Mouse (Mus musculus) inflammation-experienced regulatory T-cells (primary cell): ENCODE data around the gene Cd19. TPM values are rescaled to one million over a fixed set of nuclear protein-coding genes. Genes with fewer than 3 reads are reported as not detected.

Experiments
- polyA plus RNA-seq, 2 experiments: library from polyadenylated mRNA; unstranded; fragments of 100-300 nt; shearing (Covaris generic); gene quantifications; one replicate each; pipeline ENCODE4 v1.2.1; 2017

The Cd19 gene
- 10 to 100 TPM in 1 of 2 experiments, 1 to 10 TPM in 1; 5.3 to 17.9 TPM for polyA plus RNA-seq

GRCm38 (mm10) chr7:126414725-126415124 lies at the start of gene Cd19:
Gene Cd19, minus strand, starts transcription at chr7:126414889.

GRCm38 (mm10) chr7:126463004-126463403 lies 48.3 kb upstream of the Cd19 start, which contains the start of gene Atp2a1:
Gene Atp2a1, minus strand, starts transcription at chr7:126463108.

GRCm38 (mm10) chr7:126428631-126429502 lies 14.2 kb upstream of the Cd19 start, which contains the start of gene Rabep2:
Gene Rabep2, plus strand, starts transcription at chr7:126428759.

GRCm38 (mm10) chr7:126396298-126397119 lies 18.2 kb downstream of the Cd19 start, which contains the start of gene Nfatc2ip:
Gene Nfatc2ip, minus strand, starts transcription at chr7:126396737.

GRCm38 (mm10) chr7:126377278-126378158 lies 37.2 kb downstream of the Cd19 start, which contains the start of gene Spns1:
Gene Spns1, minus strand, starts transcription at chr7:126377450.

GRCm38 (mm10) chr7:126369393-126369792 lies 45.3 kb downstream of the Cd19 start, which contains the start of gene Lat:
Gene Lat, minus strand, starts transcription at chr7:126369570.

Other genes with a start within 250 kb of the Cd19 start
- 100 to 1,000 TPM; 167 to 187 TPM for gene Xpo6, start 214.4 kb downstream of the Cd19 start, polyA plus RNA-seq
- gene Sbk1, start 142.3 kb downstream of the Cd19 start, polyA plus RNA-seq, result 10 to 100 TPM; 36.9 to 49.1 TPM
- 100 to 1,000 TPM; 795 to 824 TPM for gene Lat, start 45.3 kb downstream of the Cd19 start, polyA plus RNA-seq
- gene Spns1, start 37.4 kb downstream of the Cd19 start, polyA plus RNA-seq, result 10 to 100 TPM; 53.8 to 65.9 TPM
- 1 to 10 TPM; 4.3 to 5.5 TPM for gene Nfatc2ip, start 18.2 kb downstream of the Cd19 start, polyA plus RNA-seq
- gene Rabep2, start 13.9 kb upstream of the Cd19 start, polyA plus RNA-seq, result 10 to 100 TPM; 59.6 to 64.4 TPM
- 1 to 10 TPM in 1 of 2 experiments, under 1 TPM in 1; 0.66 to 1.6 TPM for gene Atp2a1, start 48.2 kb upstream of the Cd19 start, polyA plus RNA-seq
- 10 to 100 TPM; 47.9 to 49.6 TPM for gene Sh2b1, start 60.5 kb upstream of the Cd19 start, polyA plus RNA-seq
- 100 to 1,000 TPM; 101 to 104 TPM for gene Tufm, start 72.5 kb upstream of the Cd19 start, polyA plus RNA-seq
- 100 to 1,000 TPM; 103 TPM for gene Atxn2l, start 88.5 kb upstream of the Cd19 start, polyA plus RNA-seq
- gene Eif3c, start 151.5 kb upstream of the Cd19 start, polyA plus RNA-seq, result 100 to 1,000 TPM; 157 to 175 TPM
- 1 to 10 TPM; 3.1 to 5.4 TPM for gene Apobr, start 170.1 kb upstream of the Cd19 start, polyA plus RNA-seq
- 100 to 1,000 TPM in 1 of 2 experiments, 10 to 100 TPM in 1; 81.6 to 107 TPM for gene Cln3, start 170.9 kb upstream of the Cd19 start, polyA plus RNA-seq
- under 1 TPM in 1 of 2 experiments, not detected in 1; 0.42 TPM for gene Il27, start 180.1 kb upstream of the Cd19 start, polyA plus RNA-seq
- 10 to 100 TPM in 1 of 2 experiments, 1 to 10 TPM in 1; 6.0 to 12.8 TPM for gene Nupr1, start 216.0 kb upstream of the Cd19 start, polyA plus RNA-seq
- 100 to 1,000 TPM; 114 to 118 TPM for gene Sgf29, start 234.4 kb upstream of the Cd19 start, polyA plus RNA-seq